Mouse (Mus musculus): ENCODE measurements at regions not wholly inside any gene's neighbourhood (a gene's known extent, or its start where the extent isn't known, plus 50 kb on each side); places are given as distances from the start of the nearest gene placed in this dataset.

GRCm38 (mm10) chr3:106879994-106880393 is 53.9 kb upstream of the Olfr266 start:
- DNase-seq, result no peak

DNA sequence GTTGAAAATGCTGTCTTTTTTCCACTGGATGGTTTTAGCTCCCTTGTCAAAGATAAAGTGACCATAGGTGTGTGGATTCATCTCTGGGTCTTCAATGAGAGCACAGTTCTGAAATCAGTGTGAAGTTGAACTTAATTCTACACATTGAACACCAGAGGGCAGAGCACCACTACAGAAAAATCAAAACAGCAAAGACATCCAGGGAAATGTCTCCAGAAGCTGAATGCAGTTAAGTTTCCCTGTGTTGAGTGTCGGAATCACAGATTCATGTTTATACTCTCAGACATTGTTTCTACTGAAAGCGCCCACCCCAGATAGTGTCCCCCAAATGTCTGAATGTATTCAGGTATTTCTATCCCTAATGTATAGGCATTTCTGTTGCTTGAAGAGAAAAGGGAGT is 77.1 kb upstream of the Olfr266 start:
- DNase-seq, result no peak

DNA sequence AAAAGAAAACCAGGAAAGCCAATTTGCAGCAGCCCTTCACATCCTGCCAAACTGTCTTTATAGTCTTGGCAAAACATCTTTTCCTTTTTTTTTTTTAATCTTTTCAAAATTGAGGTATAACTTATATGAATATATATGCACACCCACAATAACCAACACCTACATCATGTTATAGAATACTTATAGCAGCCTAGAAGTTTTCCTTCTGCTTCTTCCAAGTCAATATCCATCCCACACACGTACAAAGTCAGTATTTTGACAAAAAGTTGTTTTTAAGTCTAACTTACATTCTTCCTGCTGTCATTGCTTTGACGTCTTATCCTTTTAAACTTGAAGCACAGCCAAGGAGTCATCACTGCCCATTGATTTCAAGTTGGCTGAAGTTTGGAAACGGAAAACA is 80.6 kb upstream of the Olfr266 start:
- no peak for DNase-seq

GRCm38 (mm10) chr3:106936067-106936466 is 99.9 kb upstream of the Kcna3 start:
- no peak for DNase-seq

GRCm38 (mm10) chr3:106940095-106940494 is 95.9 kb upstream of the Kcna3 start:
- peak; percentile 11 to 12 for DNase-seq

DNA sequence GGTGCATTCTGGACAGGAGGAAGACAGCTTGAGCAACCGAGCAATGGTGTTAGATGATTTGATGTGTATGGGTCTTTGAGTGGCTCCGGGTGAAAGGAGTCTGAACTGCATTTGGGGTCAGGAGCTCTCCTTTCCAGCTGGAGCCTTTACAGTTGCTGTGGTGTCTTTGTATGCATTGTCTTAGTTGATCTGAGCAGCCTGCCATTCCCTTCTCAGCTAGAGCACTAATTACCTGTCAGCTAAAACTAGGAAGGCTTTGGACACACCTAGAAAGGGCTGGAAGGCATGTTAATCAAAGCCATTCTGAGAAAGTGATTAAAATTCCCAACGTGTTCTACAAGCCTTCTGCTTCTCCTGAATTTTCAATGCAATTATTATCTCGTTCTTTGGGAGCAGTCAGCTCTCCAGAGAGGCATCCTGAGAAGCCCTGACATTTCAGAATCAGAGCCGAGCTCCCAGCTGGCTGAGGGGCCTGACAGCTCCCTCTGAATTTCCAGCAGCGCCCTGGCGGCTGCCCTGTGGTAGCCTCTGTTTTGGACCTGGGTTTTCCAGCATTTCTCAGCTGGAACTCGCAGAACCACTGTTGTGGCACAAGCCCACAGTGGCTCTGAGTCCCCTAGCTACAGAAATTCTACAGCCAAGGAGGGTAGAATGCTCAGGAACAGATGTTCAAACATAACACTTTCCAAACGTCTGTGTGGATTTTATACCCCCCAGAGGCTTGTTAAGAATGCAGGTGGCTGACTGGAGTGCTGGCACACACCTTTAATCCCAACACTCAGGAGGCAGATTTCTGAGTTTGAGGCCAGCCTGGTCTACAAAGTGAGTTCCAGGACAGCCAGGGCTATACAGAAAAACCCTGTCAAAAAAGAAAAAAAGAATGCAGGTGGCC is 80.2 kb upstream of the Kcna3 start:
- DNase-seq, result no peak

DNA sequence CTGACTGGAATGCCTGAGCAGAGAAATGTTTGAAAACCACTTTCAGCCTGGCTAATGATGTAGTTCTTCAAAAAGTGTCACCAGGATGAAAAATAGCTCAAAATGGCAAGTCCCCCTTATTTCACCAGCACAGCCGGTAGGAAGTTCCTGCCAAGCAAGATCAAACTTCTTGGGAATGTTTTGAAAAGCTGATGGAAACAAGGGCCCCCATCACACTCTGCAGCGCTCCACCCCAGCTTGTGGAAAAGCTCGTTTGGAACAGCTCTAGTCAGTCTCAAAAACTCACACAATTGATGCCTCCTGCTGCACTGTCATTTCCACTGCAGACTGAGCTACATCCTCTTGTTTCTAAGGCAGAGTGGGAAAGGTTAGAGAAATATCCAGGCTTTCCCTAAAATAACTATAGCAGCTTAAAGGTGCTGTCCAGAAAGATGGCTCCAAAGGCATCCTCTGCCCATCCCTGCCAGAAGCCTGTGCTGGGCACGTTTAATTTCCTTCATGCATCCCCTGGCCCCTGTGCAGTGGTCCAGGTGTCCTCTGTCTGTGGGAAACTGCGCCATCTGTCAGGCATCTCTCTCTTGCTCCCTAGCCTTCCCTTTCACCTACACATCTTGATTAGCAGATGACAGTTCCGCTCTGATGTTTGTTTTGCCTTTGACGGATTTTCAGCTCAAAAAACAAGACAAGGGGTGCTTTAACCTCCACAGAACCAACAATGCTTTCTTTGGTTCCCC is 78.6 kb upstream of the Kcna3 start:
- DNase-seq, result no peak

- DNase-seq, result no peak
Measured at GRCm38 (mm10) chr3:106958194-106958593, 77.8 kb upstream of the Kcna3 start.

DNA sequence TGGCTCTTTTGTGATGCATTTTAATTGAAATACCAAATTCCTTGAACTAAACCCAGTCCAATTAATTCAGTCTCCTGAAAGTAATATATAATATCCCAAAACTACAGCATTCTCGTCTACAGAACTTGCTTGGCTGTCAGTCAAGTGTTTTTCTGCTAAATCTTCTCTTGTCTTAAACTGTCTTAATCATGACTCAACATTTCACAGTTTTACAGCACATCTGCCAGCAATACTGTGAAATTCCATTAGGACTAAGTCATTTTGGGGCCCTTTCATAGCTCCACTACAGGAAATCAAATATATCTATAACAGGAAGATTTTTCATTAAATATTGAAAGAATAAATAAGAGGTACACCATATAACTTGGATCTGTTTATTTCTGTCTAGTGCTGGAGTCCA is 75.4 kb upstream of the Kcna3 start:
- no peak for DNase-seq

GRCm38 (mm10) chr3:106962466-106962865 is 73.5 kb upstream of the Kcna3 start:
- peak; percentile 18 to 21 for DNase-seq

GRCm38 (mm10) chr3:106966198-106966597 is 69.8 kb upstream of the Kcna3 start:
- no peak for DNase-seq

- no peak for DNase-seq
Measured at GRCm38 (mm10) chr3:106967479-106967878, 68.5 kb upstream of the Kcna3 start.

GRCm38 (mm10) chr3:106974114-106974789 is 61.7 kb upstream of the Kcna3 start:
- no peak for DNase-seq

- no peak for DNase-seq
Measured at GRCm38 (mm10) chr3:106978728-106979127, 57.2 kb upstream of the Kcna3 start.

- DNase-seq, result no peak
Measured at GRCm38 (mm10) chr3:106980914-106981313, 55.1 kb upstream of the Kcna3 start.

GRCm38 (mm10) chr3:106981323-106981722 is 54.6 kb upstream of the Kcna3 start:
- DNase-seq, result no peak

- DNase-seq, result no peak
Measured at GRCm38 (mm10) chr3:106984231-106984630, 51.7 kb upstream of the Kcna3 start.

Data from thymus, postnatal 36 days (tissue).